Mouse (Mus musculus): ENCODE measurements at regions not wholly inside any gene's neighbourhood (a gene's known extent, or its start where the extent isn't known, plus 50 kb on each side); places are given as distances from the start of the nearest gene placed in this dataset.
"Not testable (repeated sequence)": the region's sequence is repeated elsewhere in the genome, so short reads cannot be mapped to it uniquely, and the experiment has no call there.

GRCm38 (mm10) chr10:11515144-11515543, 171.9 kb downstream of the Epm2a start:
- DNase-seq (ENCODE audit: low spot score in 2 of 2) = no peak

- no peak for DNase-seq (ENCODE audit: low spot score in 2 of 2)
Measured at GRCm38 (mm10) chr10:11517122-11517521, 173.9 kb downstream of the Epm2a start.

GRCm38 (mm10) chr10:11531343-11531742, 188.1 kb downstream of the Epm2a start:
- DNase-seq (ENCODE audit: low spot score in 2 of 2) = no peak

- not testable (repeated sequence) for DNase-seq (ENCODE audit: low spot score in 2 of 2)
Measured at GRCm38 (mm10) chr10:11555376-11555775, 212.2 kb downstream of the Epm2a start.

GRCm38 (mm10) chr10:11570523-11571055, 227.4 kb downstream of the Epm2a start:
- DNase-seq (ENCODE audit: low spot score in 2 of 2) = peak; percentile 21 to 60

- no peak for DNase-seq (ENCODE audit: low spot score in 2 of 2)
Measured at GRCm38 (mm10) chr10:11608451-11608850, 265.2 kb downstream of the Epm2a start.

- DNase-seq (ENCODE audit: low spot score in 2 of 2) = not testable (repeated sequence)
Measured at GRCm38 (mm10) chr10:11609092-11609491, 265.9 kb downstream of the Epm2a start.

- DNase-seq (ENCODE audit: low spot score in 2 of 2) = no peak
Measured at GRCm38 (mm10) chr10:11648151-11648550, 304.9 kb downstream of the Epm2a start.

GRCm38 (mm10) chr10:11660056-11660770, 317.0 kb downstream of the Epm2a start:
- peak in 1 of 2 experiments; percentile 3 for DNase-seq (ENCODE audit: low spot score in 2 of 2)

GRCm38 (mm10) chr10:11661660-11662250, 318.6 kb downstream of the Epm2a start:
- peak in 1 of 2 experiments; percentile 1 for DNase-seq (ENCODE audit: low spot score in 2 of 2)

- DNase-seq (ENCODE audit: low spot score in 2 of 2) = no peak
Measured at GRCm38 (mm10) chr10:11709742-11710141, 366.5 kb downstream of the Epm2a start.

- DNase-seq (ENCODE audit: low spot score in 2 of 2) = no peak
Measured at GRCm38 (mm10) chr10:11724775-11725174, 381.6 kb downstream of the Epm2a start.

GRCm38 (mm10) chr10:11729536-11729935, 386.3 kb downstream of the Epm2a start:
- DNase-seq (ENCODE audit: low spot score in 2 of 2) = no peak

GRCm38 (mm10) chr10:11739574-11740368, 396.6 kb downstream of the Epm2a start:
- DNase-seq (ENCODE audit: low spot score in 2 of 2) = no peak

- DNase-seq (ENCODE audit: low spot score in 2 of 2) = no peak
Measured at GRCm38 (mm10) chr10:11745587-11745986, 402.4 kb downstream of the Epm2a start.

- no peak for DNase-seq (ENCODE audit: low spot score in 2 of 2)
Measured at GRCm38 (mm10) chr10:11746959-11747358, 403.8 kb downstream of the Epm2a start.

- DNase-seq (ENCODE audit: low spot score in 2 of 2) = no peak
Measured at GRCm38 (mm10) chr10:11755105-11755730, 412.0 kb downstream of the Epm2a start.

- DNase-seq (ENCODE audit: low spot score in 2 of 2) = no peak
Measured at GRCm38 (mm10) chr10:11777894-11778293, 434.7 kb downstream of the Epm2a start.

GRCm38 (mm10) chr10:11780302-11780701, 437.1 kb downstream of the Epm2a start:
- no peak for DNase-seq (ENCODE audit: low spot score in 2 of 2)

GRCm38 (mm10) chr10:11787240-11787639, 444.0 kb downstream of the Epm2a start:
- no peak for DNase-seq (ENCODE audit: low spot score in 2 of 2)

- DNase-seq (ENCODE audit: low spot score in 2 of 2) = no peak
Measured at GRCm38 (mm10) chr10:11799510-11799909, 456.3 kb downstream of the Epm2a start.

Measured in layer of hippocampus, postnatal 14 days (tissue).